Mouse (Mus musculus) midbrain, embryonic 12.5 days (tissue): ENCODE results near the gene Theg. TPM values are rescaled to one million over a fixed set of nuclear protein-coding genes. Genes with fewer than 3 reads are reported as not detected.

Experiments used
- ATAC-seq: fragments of 200-750 bp; cut with Nextera tagmentation; 2 replicates; pipeline ENCODE4 v1.8.0; 2017; ENCODE audit warnings: low read depth, moderate TSS enrichment, moderate library complexity; ENCODE audit not compliant: low FRiP score
- H3K27ac ChIP-seq: fragments of 300-500 bp; sonication (generic); replicated peaks from 2 replicates; pipeline ENCODE4 v1.5.1; 2016; ENCODE audit warnings: mild to moderate bottlenecking
- H3K27me3 ChIP-seq: fragments of 300-500 bp; sonication (generic); 2 replicates; pipeline ENCODE4 v1.6.1; 2016; ENCODE audit warnings: mild to moderate bottlenecking
- H3K36me3 ChIP-seq: fragments of 300-500 bp; sonication (generic); 2 replicates; pipeline ENCODE4 v1.6.1; 2016
- H3K4me1 ChIP-seq: fragments of 300-500 bp; sonication (generic); 2 replicates; pipeline ENCODE4 v1.6.1; 2016
- H3K4me2 ChIP-seq: fragments of 300-500 bp; sonication (generic); replicated peaks from 2 replicates; pipeline ENCODE4 v1.6.1; 2016; ENCODE audit warnings: mild to moderate bottlenecking, moderate library complexity
- H3K4me3 ChIP-seq: fragments of 300-500 bp; sonication (generic); 2 replicates; pipeline ENCODE4 v1.5.1; 2016; ENCODE audit warnings: mild to moderate bottlenecking
- H3K9ac ChIP-seq: fragments of 300-500 bp; sonication (generic); replicated peaks from 2 replicates; pipeline ENCODE4 v1.6.1; 2016; ENCODE audit warnings: mild to moderate bottlenecking, moderate library complexity
- H3K9me3 ChIP-seq: fragments of 300-500 bp; sonication (generic); 2 replicates; pipeline ENCODE4 v1.6.1; 2016; ENCODE audit warnings: mild to moderate bottlenecking
- WGBS: fragments of 180-500 bp; shearing (Covaris S2); methylation state at CpG from one replicate; pipeline ENCODE4 v1.1.7; 2016; 5-methylcytosine and 5-hydroxymethylcytosine counted together
- polyA plus RNA-seq: library from polyadenylated mRNA; unstranded; fragments of >200 nt; fragmentation: Nextera tagmentation; extraction: Ambion mirVana; gene quantifications from 2 replicates; pipeline ENCODE4 v1.2.1, GENCODE M21; 2016

Theg gene
- polyA plus RNA-seq, 1 experiment from 2014 or later, result not detected

DNA sequence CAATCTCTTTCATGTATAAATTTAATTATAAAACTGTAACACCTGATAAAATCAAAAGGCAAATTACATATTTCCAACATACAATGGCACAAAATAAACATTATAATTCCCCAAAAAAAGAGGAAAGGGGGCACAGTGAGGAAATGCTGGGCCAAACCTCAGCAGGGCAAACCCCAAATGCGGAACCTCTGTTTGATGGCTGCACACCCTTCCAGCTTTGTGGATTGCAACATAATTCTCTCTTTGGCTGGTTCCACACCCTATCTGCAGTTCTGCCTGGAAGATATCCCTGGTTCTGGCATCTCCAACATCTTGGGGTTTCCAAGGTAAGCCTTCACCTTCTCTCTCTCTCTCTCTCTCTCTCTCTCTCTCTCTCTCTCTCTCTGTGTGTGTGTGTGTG lies 3.6 kb upstream of the Theg start:
- no peak overlapping the region for H3K9ac ChIP-seq
- no peaks in the 10 kb centered on the region for H3K4me1 ChIP-seq
- H3K4me3 ChIP-seq, result no peak overlapping the region
- peaks cover 21% of the 10 kb centered on the region for H3K27me3 ChIP-seq
- H3K9me3 ChIP-seq, result no peaks in the 10 kb centered on the region
- H3K27ac ChIP-seq, result no peak overlapping the region
- no peak overlapping the region for H3K4me2 ChIP-seq
- no peak for ATAC-seq
- 95% methylated on average over 1 of the region's 1 CpGs for WGBS
- H3K36me3 ChIP-seq, result no peaks in the 10 kb centered on the region

DNA sequence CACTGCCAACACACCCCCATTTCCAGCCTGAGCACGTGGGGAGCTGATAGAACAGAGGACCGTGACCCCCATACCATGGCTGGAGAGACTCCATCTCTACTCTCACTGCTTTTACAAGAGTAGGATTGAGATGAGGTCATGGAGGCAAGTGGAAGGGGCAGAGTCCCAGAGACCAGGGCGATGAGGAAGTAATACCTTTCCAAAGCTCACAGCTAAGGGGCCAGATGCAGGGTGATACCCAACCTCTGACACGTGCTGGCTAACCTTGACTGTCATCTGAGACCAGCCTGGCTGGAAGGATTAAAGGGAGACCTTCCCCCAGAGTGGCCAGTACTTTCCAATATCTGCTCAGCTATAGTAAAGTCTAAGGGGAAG lies 608 bp upstream of the Theg start:
- Histone ChIP-seq H3K4me2 (no peak overlapping the region), H3K9ac (no peak overlapping the region), H3K36me3 (no peaks in the 10 kb centered on the region), H3K27ac (no peak overlapping the region), H3K4me3 (no peak overlapping the region), H3K27me3 (no peaks in the 10 kb centered on the region), H3K4me1 (no peaks in the 10 kb centered on the region), H3K9me3 (no peaks in the 10 kb centered on the region)
- ATAC-seq, result no peak
- 75% methylated on average over 4 of the region's 4 CpGs for WGBS

- Histone ChIP-seq H3K4me3 (no peak overlapping the region), H3K9me3 (no peaks in the 10 kb centered on the region), H3K27me3 (no peaks in the 10 kb centered on the region), H3K27ac (no peak overlapping the region), H3K36me3 (no peaks in the 10 kb centered on the region), H3K9ac (no peak overlapping the region), H3K4me1 (no peaks in the 10 kb centered on the region), H3K4me2 (no peak overlapping the region)
- WGBS, result 81% methylated on average over 8 of the region's 8 CpGs
- no peak for ATAC-seq
Measured at GRCm38 (mm10) chr10:79586243-79586642, 888 bp downstream of the Theg start.

DNA sequence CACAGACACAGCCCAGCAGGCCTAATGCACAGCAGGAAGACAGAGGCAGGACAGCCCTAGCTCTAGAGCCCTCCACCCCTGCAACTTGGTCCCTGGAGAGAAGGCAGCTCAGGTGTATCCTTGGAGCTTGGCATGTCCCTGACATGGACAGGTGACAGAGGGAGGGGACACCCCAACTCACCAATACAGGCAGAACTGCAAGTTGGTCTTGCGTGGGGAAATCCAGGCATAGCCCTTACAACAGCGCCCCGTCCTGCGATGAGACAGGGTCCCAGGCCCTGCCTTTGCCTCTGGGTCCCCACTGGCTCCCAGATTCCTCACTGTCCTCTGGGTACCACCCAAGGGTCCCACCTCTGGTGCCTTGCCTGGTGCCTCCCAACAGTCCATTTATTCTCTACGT lies 1.4 kb downstream of the Theg start:
- no peak for ATAC-seq

GRCm38 (mm10) chr10:79585136-79585535 lies 2.0 kb downstream of the Theg start:
- Histone ChIP-seq H3K27ac (no peak overlapping the region), H3K27me3 (no peaks in the 10 kb centered on the region), H3K9me3 (no peaks in the 10 kb centered on the region), H3K36me3 (no peaks in the 10 kb centered on the region), H3K4me2 (no peak overlapping the region), H3K9ac (no peak overlapping the region), H3K4me3 (no peak overlapping the region), H3K4me1 (no peaks in the 10 kb centered on the region)
- 90% methylated on average over 6 of the region's 6 CpGs for WGBS
- ATAC-seq, result no peak

More for the DNA sequence above, 1.4 kb downstream of the Theg start:
- WGBS, result 93% methylated on average over 5 of the region's 5 CpGs
- Histone ChIP-seq H3K9ac (no peak overlapping the region), H3K4me1 (no peaks in the 10 kb centered on the region), H3K27ac (no peak overlapping the region), H3K4me2 (no peak overlapping the region), H3K27me3 (no peaks in the 10 kb centered on the region), H3K4me3 (no peak overlapping the region), H3K36me3 (no peaks in the 10 kb centered on the region), H3K9me3 (no peaks in the 10 kb centered on the region)

GRCm38 (mm10) chr10:79584426-79584825 lies 2.7 kb downstream of the Theg start:
- no peaks in the 10 kb centered on the region for H3K36me3 ChIP-seq
- no peak overlapping the region for H3K4me3 ChIP-seq
- H3K4me2 ChIP-seq, result no peak overlapping the region
- WGBS, result 86% methylated on average over 9 of the region's 9 CpGs
- no peaks in the 10 kb centered on the region for H3K9me3 ChIP-seq
- ATAC-seq, result no peak
- H3K9ac ChIP-seq, result no peak overlapping the region
- 0 out of 2 replicates have a peak, but pooled peaks cover 6% of the 10 kb centered on the region for H3K27me3 ChIP-seq
- H3K4me1 ChIP-seq, result no peaks in the 10 kb centered on the region
- no peak overlapping the region for H3K27ac ChIP-seq

- Histone ChIP-seq H3K9me3 (no peaks in the 10 kb centered on the region), H3K4me1 (no peaks in the 10 kb centered on the region), H3K9ac (no peak overlapping the region), H3K27ac (no peak overlapping the region), H3K36me3 (no peaks in the 10 kb centered on the region), H3K27me3 (peaks cover 10% of the 10 kb centered on the region; the same call in 1 of the 2 replicates), H3K4me3 (no peak overlapping the region), H3K4me2 (no peak overlapping the region)
- ATAC-seq, result no peak
- WGBS, result 72% methylated on average over 7 of the region's 7 CpGs
Measured at GRCm38 (mm10) chr10:79584021-79584420, 3.1 kb downstream of the Theg start.

GRCm38 (mm10) chr10:79581501-79581900 lies 5.6 kb downstream of the Theg start:
- H3K4me1 ChIP-seq, result no peaks in the 10 kb centered on the region
- H3K4me2 ChIP-seq, result no peak overlapping the region
- H3K27me3 ChIP-seq, result peaks cover 14% of the 10 kb centered on the region; the same call in 1 of the 2 replicates
- no peak for ATAC-seq
- no peak overlapping the region for H3K9ac ChIP-seq
- WGBS, result 84% methylated on average over 8 of the region's 8 CpGs
- H3K9me3 ChIP-seq, result no peaks in the 10 kb centered on the region
- H3K27ac ChIP-seq, result no peak overlapping the region
- H3K4me3 ChIP-seq, result no peak overlapping the region
- H3K36me3 ChIP-seq, result no peaks in the 10 kb centered on the region

GRCm38 (mm10) chr10:79580811-79581210 lies 6.3 kb downstream of the Theg start:
- H3K36me3 ChIP-seq, result no peaks in the 10 kb centered on the region
- H3K9me3 ChIP-seq, result no peaks in the 10 kb centered on the region
- 45% methylated on average over 6 of the region's 6 CpGs for WGBS
- no peak for ATAC-seq
- H3K27me3 ChIP-seq, result peaks cover 14% of the 10 kb centered on the region; the same call in 1 of the 2 replicates
- H3K4me2 ChIP-seq, result no peak overlapping the region
- H3K4me3 ChIP-seq, result no peak overlapping the region
- H3K4me1 ChIP-seq, result no peaks in the 10 kb centered on the region
- H3K9ac ChIP-seq, result no peak overlapping the region
- no peak overlapping the region for H3K27ac ChIP-seq

GRCm38 (mm10) chr10:79580356-79580755 lies 6.8 kb downstream of the Theg start:
- Histone ChIP-seq H3K27ac (no peak overlapping the region), H3K9ac (no peak overlapping the region), H3K36me3 (no peaks in the 10 kb centered on the region), H3K4me2 (no peak overlapping the region), H3K4me1 (no peaks in the 10 kb centered on the region), H3K9me3 (no peaks in the 10 kb centered on the region), H3K4me3 (no peak overlapping the region), H3K27me3 (peaks cover 14% of the 10 kb centered on the region; the same call in 1 of the 2 replicates)
- WGBS, result 66% methylated on average over 7 of the region's 7 CpGs
- no peak for ATAC-seq

GRCm38 (mm10) chr10:79579781-79580180 lies 7.3 kb downstream of the Theg start:
- H3K9ac ChIP-seq, result no peak overlapping the region
- no peaks in the 10 kb centered on the region for H3K36me3 ChIP-seq
- H3K4me2 ChIP-seq, result no peak overlapping the region
- H3K9me3 ChIP-seq, result no peaks in the 10 kb centered on the region
- WGBS, result 79% methylated on average over 12 of the region's 12 CpGs
- no peak overlapping the region for H3K4me3 ChIP-seq
- no peaks in the 10 kb centered on the region for H3K4me1 ChIP-seq
- H3K27ac ChIP-seq, result no peak overlapping the region
- ATAC-seq, result no peak
- H3K27me3 ChIP-seq, result peaks cover 14% of the 10 kb centered on the region; the same call in 1 of the 2 replicates

- no peak for ATAC-seq
- H3K36me3 ChIP-seq, result no peaks in the 10 kb centered on the region
- H3K9me3 ChIP-seq, result no peaks in the 10 kb centered on the region
- no peak overlapping the region for H3K4me2 ChIP-seq
- H3K9ac ChIP-seq, result no peak overlapping the region
- H3K27ac ChIP-seq, result no peak overlapping the region
- 84% methylated on average over 7 of the region's 7 CpGs for WGBS
- no peak overlapping the region for H3K4me3 ChIP-seq
- no peaks in the 10 kb centered on the region for H3K4me1 ChIP-seq
- H3K27me3 ChIP-seq, result peaks cover 14% of the 10 kb centered on the region; the same call in 1 of the 2 replicates
Measured at GRCm38 (mm10) chr10:79578891-79579290, 8.2 kb downstream of the Theg start.

GRCm38 (mm10) chr10:79578276-79578675 lies 8.9 kb downstream of the Theg start:
- ATAC-seq, result no peak
- H3K27me3 ChIP-seq, result peaks cover 14% of the 10 kb centered on the region; the same call in 1 of the 2 replicates
- no peaks in the 10 kb centered on the region for H3K36me3 ChIP-seq
- H3K9me3 ChIP-seq, result no peaks in the 10 kb centered on the region
- no peak overlapping the region for H3K27ac ChIP-seq
- 52% methylated on average over 9 of the region's 9 CpGs for WGBS
- no peak overlapping the region for H3K4me2 ChIP-seq
- H3K4me3 ChIP-seq, result no peak overlapping the region
- H3K9ac ChIP-seq, result no peak overlapping the region
- H3K4me1 ChIP-seq, result no peaks in the 10 kb centered on the region
